Mouse (Mus musculus): ENCODE data around the gene Cdh13.

GRCm38 (mm10) chr8:118389456-118389855 lies 105.9 kb downstream of the Cdh13 start:
- TF ChIP-seq GATA1 (IDR thresholded peaks at IDR 0.05; ENCODE audit: low read length) (no peak), TAL1 (IDR thresholded peaks at IDR 0.05; ENCODE audit: low read length) (no peak)

All from erythroblast, embryonic 14.5 days (primary cell).